Mouse (Mus musculus) left cerebral cortex, adult 18-20 months (tissue): ENCODE results near the gene Bank1. TPM values are rescaled to one million over a fixed set of nuclear protein-coding genes. Genes with fewer than 3 reads are reported as not detected.
A peak's percentile ranks its signal among the peaks of the same experiment; 100 is the strongest.

Experiments
- DNase-seq, 2 experiments: peaks; one replicate each; pipeline ENCODE4 v3.0.0; 2021 to 2022; ENCODE audit warnings: low spot score in 2 of 2, mixed read lengths in 1 of 2
- total RNA-seq, 2 experiments: library from RNA; stranded (reverse); gene quantifications; 2 replicates each; pipeline ENCODE4 v1.2.3; 2021

Bank1 gene
- total RNA-seq, 2 experiments from 2014 or later = 1.7 to 2.0 TPM

GRCm38 (mm10) chr3:136254713-136255112 is 71.2 kb downstream of the Bank1 start:
- DNase-seq = no peak

DNA sequence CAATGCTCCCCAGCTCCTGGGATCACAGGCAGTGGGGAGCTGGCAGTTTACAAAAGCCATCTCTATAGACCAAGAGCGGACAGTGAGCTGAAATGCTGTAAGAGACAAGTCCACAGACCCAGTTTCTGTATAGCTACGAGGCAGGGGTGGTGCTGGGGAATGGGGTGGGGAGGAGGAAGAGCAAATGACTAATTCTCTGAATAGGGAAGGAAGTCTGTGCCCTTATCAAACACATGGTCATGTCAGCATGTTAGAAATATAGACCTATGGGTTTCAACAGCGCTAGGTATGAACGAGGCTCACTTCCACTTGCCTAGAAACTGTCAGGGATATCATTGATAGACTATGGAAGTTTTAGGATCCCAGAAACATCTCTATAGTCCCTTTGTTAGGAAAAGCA is 73.0 kb downstream of the Bank1 start:
- DNase-seq = no peak

GRCm38 (mm10) chr3:136251578-136251977 is 74.3 kb downstream of the Bank1 start:
- DNase-seq = no peak

GRCm38 (mm10) chr3:136247331-136247730 is 78.5 kb downstream of the Bank1 start:
- no peak for DNase-seq

- no peak for DNase-seq
These were observed 80.9 kb downstream of the Bank1 start for GRCm38 (mm10) chr3:136244931-136245330.

- no peak for DNase-seq
These were observed 87.1 kb downstream of the Bank1 start for GRCm38 (mm10) chr3:136238790-136239189.

- no peak for DNase-seq
These were observed 92.4 kb downstream of the Bank1 start for GRCm38 (mm10) chr3:136233507-136233906.

GRCm38 (mm10) chr3:136230602-136231151 is 95.2 kb downstream of the Bank1 start:
- DNase-seq = no peak

DNA sequence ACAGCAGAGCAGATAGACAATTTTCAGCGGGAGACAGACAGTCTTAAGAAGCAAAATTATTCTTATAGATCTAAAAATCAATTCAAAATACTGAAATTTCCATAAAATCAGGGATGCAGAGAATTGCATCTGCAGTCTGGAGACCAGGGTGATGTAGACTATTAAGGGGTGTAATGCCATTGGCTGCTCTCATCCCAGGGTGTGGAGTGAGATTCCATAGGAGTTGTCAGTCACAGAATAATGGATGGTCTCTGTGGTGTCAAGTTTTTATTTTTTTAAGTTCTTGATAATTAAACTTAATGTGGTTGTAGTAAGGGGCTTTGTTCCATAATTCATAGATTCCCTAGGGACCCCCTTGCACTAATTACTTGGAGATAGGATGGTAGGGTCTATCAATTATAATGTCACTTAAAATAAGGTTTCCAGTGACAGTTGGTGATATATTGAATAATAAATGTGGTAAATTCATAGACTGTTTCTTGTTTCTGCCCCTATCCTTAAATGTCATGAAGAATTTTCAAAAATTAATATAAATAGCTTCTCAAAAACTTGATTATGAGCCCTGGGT is 136.1 kb downstream of the Bank1 start:
- no peak for DNase-seq

DNA sequence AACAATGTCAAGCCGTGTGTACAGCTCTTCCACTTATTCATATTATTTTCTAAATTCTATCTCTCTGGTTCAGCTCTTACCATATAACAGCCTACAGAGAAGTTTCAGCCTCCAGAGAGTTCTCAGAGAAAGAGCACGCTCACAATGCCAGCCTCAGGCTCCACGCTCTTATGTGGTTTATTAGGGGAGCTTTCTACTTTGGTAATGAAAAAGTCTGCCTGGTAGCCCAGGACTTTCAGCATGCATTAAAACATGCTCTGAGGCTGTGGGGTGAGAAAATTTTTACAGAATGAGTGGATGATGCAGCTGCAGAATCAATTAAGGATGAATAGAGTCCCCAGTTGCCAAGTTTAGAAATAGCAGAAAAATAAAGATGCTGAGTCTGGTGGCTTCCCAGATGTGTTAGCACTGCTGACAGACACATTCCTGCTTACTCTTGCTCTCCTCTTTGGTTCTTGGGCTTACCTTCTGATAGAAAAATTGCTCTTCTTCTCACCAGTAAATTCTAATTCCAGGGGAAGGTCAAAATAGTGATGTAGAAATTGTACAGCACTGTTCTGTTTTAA is 139.2 kb downstream of the Bank1 start:
- DNase-seq = no peak

GRCm38 (mm10) chr3:136171631-136172030 is 154.2 kb downstream of the Bank1 start:
- DNase-seq = peak; percentile 3 to 12

- no peak for DNase-seq
These were observed 157.8 kb downstream of the Bank1 start for GRCm38 (mm10) chr3:136168071-136168470.

DNA sequence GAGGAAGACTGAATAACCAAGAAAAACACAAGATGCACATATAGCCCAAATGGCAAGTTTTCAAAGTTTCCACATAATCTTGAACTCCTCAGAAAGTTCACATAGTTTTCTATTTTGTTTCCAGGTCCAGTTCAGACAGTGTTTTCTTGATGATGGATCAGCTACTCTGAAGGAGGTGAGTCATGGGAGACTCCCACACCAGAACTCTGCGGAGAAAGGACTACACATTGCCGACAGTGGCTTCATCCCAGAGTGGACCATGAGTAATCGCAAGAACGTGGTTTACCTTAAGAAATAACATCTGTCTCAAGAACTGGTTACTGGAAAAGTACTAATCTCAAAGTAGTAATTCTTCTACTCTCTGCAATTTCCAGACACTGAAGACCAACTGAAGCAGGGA is 159.2 kb downstream of the Bank1 start:
- peak in 1 of 2 experiments; percentile 5 for DNase-seq

DNA sequence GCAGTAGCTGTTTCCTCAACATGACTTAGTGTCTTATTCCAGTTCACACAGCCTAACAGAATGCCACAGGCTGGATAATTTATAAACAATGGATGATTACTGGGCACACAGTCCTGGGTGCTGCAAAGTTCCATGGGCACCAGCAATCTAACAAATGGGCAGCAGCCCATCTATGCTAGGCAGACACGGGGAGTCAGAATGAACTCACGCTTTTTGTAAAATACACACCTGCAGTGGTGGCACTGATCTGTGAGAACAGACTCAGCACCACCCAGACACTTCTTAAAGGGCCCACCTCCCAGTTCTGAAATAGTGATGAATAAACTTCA is 159.9 kb downstream of the Bank1 start:
- no peak for DNase-seq

GRCm38 (mm10) chr3:136165167-136166032 is 160.5 kb downstream of the Bank1 start:
- DNase-seq = peak; percentile 53 to 75

- no peak for DNase-seq
These were observed 167.8 kb downstream of the Bank1 start for GRCm38 (mm10) chr3:136158059-136158458.

- DNase-seq = no peak
These were observed 170.3 kb downstream of the Bank1 start for GRCm38 (mm10) chr3:136155555-136155954.

GRCm38 (mm10) chr3:136150886-136151285 is 175.0 kb downstream of the Bank1 start:
- DNase-seq = no peak

DNA sequence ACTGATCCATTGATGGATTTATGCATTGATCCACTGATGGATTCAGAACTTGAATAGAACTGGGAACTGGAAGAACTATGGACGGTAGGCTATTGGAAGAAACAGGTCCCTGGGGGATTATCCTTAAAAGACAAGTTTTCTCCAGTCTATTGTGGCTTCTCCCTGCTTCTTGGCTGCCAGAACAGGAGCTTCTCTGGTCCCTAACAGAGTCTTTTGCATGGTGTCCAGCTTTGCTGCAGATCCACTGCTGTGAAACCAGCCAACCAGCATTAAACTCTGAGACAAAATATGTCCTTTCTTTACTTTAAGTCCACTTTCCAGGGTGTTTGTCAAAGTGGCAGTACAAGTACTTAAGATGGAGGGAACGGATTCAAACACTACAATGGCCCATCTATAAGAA is 178.7 kb downstream of the Bank1 start:
- no peak for DNase-seq

GRCm38 (mm10) chr3:136132013-136132412 is 193.9 kb downstream of the Bank1 start:
- DNase-seq = no peak

DNA sequence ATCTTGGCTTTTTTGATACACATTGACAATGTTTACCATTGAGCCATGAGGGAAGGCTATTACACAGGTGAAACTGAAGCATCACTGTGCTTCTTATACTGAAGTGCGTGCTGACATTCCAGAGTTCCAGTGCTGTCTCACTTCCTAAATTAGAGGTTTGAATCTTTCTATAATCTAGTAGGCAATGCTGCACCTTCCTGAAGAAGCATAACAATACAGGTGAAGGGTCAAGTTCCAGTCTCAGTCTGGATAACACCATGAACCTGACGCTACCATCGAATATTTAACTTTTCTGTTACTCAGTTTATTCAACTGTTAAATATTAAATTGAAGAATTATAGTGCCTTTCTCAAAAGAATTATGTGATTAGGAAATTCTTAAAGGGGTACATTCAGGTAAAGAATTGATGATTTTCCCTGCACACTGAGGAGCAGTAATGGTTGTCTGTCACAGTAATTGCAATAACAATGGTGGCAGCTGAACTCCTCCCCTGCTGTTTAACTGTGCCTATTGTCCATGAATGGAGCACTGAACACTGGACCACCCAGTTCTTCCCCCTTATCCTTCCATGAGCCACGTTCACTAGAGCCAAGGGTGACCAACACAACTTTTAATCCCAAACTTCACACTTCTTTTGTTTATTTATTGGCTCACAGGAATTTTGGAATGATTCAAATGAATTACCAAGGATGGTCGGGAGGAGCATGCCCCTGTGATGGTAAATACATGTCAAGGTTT is 210.2 kb downstream of the Bank1 start:
- DNase-seq = no peak
